Mouse (Mus musculus): ENCODE data around the gene Hoxa5.

The Hoxa5 gene

GRCm38 (mm10) chr6:52227470-52228222, 23.3 kb upstream of the Hoxa5 start:
- no peak for DNase-seq (ENCODE audit: low spot score in 2 of 2)

- DNase-seq (ENCODE audit: low spot score in 2 of 2): no peak
These were observed 22.3 kb upstream of the Hoxa5 start for GRCm38 (mm10) chr6:52226569-52227257.

- DNase-seq (ENCODE audit: low spot score in 2 of 2): no peak
These were observed 21.5 kb upstream of the Hoxa5 start for GRCm38 (mm10) chr6:52225612-52226568.

GRCm38 (mm10) chr6:52224895-52225611, 20.7 kb upstream of the Hoxa5 start:
- no peak for DNase-seq (ENCODE audit: low spot score in 2 of 2)

GRCm38 (mm10) chr6:52223939-52224760, 19.8 kb upstream of the Hoxa5 start:
- DNase-seq (ENCODE audit: low spot score in 2 of 2): no peak

GRCm38 (mm10) chr6:52222729-52223128, 18.3 kb upstream of the Hoxa5 start:
- no peak for DNase-seq (ENCODE audit: low spot score in 2 of 2)

GRCm38 (mm10) chr6:52221993-52222685, 17.8 kb upstream of the Hoxa5 start:
- no peak for DNase-seq (ENCODE audit: low spot score in 2 of 2)

GRCm38 (mm10) chr6:52221337-52221992, 17.1 kb upstream of the Hoxa5 start, which contains the start of gene Hoxa7:
Hoxa7 (minus strand) TSS chr6:52221854.
- DNase-seq (ENCODE audit: low spot score in 2 of 2): peak; percentile 81 to 82

- DNase-seq (ENCODE audit: low spot score in 2 of 2): no peak
These were observed 16.5 kb upstream of the Hoxa5 start for GRCm38 (mm10) chr6:52220865-52221310.

GRCm38 (mm10) chr6:52220003-52220864, 15.8 kb upstream of the Hoxa5 start:
- DNase-seq (ENCODE audit: low spot score in 2 of 2): no peak

GRCm38 (mm10) chr6:52219234-52219942, 15.0 kb upstream of the Hoxa5 start:
- no peak for DNase-seq (ENCODE audit: low spot score in 2 of 2)

- DNase-seq (ENCODE audit: low spot score in 2 of 2): no peak
These were observed 14.3 kb upstream of the Hoxa5 start for GRCm38 (mm10) chr6:52218643-52219215.

GRCm38 (mm10) chr6:52217895-52218642, 13.7 kb upstream of the Hoxa5 start:
- no peak for DNase-seq (ENCODE audit: low spot score in 2 of 2)

GRCm38 (mm10) chr6:52217459-52217768, 13.0 kb upstream of the Hoxa5 start:
- no peak for DNase-seq (ENCODE audit: low spot score in 2 of 2)

- DNase-seq (ENCODE audit: low spot score in 2 of 2): no peak
These were observed 12.5 kb upstream of the Hoxa5 start for GRCm38 (mm10) chr6:52216691-52217458.

All from right cerebral cortex, postnatal 10 days (tissue).